Mouse (Mus musculus) hindbrain, embryonic 14.5 days (tissue): ENCODE measurements around the gene Tspan4. TPM values are rescaled to one million over a fixed set of nuclear protein-coding genes. Genes with fewer than 3 reads are reported as not detected.
A peak's percentile ranks its signal among the peaks of the same experiment; 100 is the strongest.

ENCODE experiments used
- ATAC-seq: fragments of 200-750 bp; cut with Nextera tagmentation; 2 replicates; pipeline ENCODE4 v1.8.0; 2017; ENCODE audit warnings: moderate number of reproducible peaks, mild to moderate bottlenecking, moderate TSS enrichment, moderate library complexity; ENCODE audit not compliant: low FRiP score
- DNase-seq: peaks from one replicate; pipeline ENCODE4 v3.0.0-alpha.2; 2015; ENCODE audit warnings: low spot score
- H3K27ac ChIP-seq: fragments of 300-500 bp; sonication (generic); 2 replicates; pipeline ENCODE4 v1.5.1; 2014; ENCODE audit warnings: mild to moderate bottlenecking, moderate library complexity
- H3K27me3 ChIP-seq: fragments of 300-500 bp; sonication (generic); 2 replicates; pipeline ENCODE4 v1.6.1; 2014; ENCODE audit warnings: mild to moderate bottlenecking, low read length, mixed read lengths; ENCODE audit not compliant: control insufficient read depth, insufficient read depth
- H3K36me3 ChIP-seq: fragments of 300-500 bp; sonication (generic); replicated peaks from 2 replicates; pipeline ENCODE4 v1.6.1; 2014; ENCODE audit not compliant: control insufficient read depth, insufficient read depth
- H3K4me1 ChIP-seq: fragments of 300-500 bp; sonication (generic); replicated peaks from 2 replicates; pipeline ENCODE4 v1.6.1; 2014; ENCODE audit warnings: antibody characterized with exemption, low read length, mixed read lengths; ENCODE audit not compliant: control insufficient read depth, insufficient read depth
- H3K4me2 ChIP-seq: fragments of 300-500 bp; sonication (generic); replicated peaks from 2 replicates; pipeline ENCODE4 v1.6.1; 2014; ENCODE audit warnings: mild to moderate bottlenecking, moderate library complexity
- H3K4me3 ChIP-seq: fragments of 300-500 bp; sonication (generic); replicated peaks from 2 replicates; pipeline ENCODE4 v1.5.1; 2014; ENCODE audit warnings: mild to moderate bottlenecking, low read length
- H3K9ac ChIP-seq: fragments of 300-500 bp; sonication (generic); 2 replicates; pipeline ENCODE4 v1.6.1; 2014
- H3K9me3 ChIP-seq: fragments of 300-500 bp; sonication (generic); 2 replicates; pipeline ENCODE4 v1.6.1; 2016; ENCODE audit warnings: low read length; ENCODE audit not compliant: control insufficient read depth
- WGBS: fragments of 180-500 bp; shearing (Covaris S2); extraction: QIAGEN DNeasy Blood & Tissue Kit; methylation state at CpG from one replicate; pipeline ENCODE4 v1.1.7; 2014; 5-methylcytosine and 5-hydroxymethylcytosine counted together
- polyA plus RNA-seq: library from polyadenylated mRNA; unstranded; fragments of >200 nt; fragmentation: Nextera tagmentation; extraction: Ambion mirVana; gene quantifications from 2 replicates; pipeline ENCODE4 v1.2.1, GENCODE M21; 2014

Gene Tspan4
- polyA plus RNA-seq, 1 experiment from 2014 or later = 61.0 TPM

- WGBS = 79% methylated on average over 5 of the region's 5 CpGs
- Histone ChIP-seq H3K9me3 (no peaks in the 10 kb centered on the region), H3K36me3 (no peaks in the 10 kb centered on the region), H3K27ac (no peak overlapping the region), H3K4me1 (peaks cover 32% of the 10 kb centered on the region), H3K4me2 (no peak overlapping the region), H3K27me3 (peaks cover 15% of the 10 kb centered on the region; the same call in 1 of the 2 replicates), H3K4me3 (no peak overlapping the region), H3K9ac (no peak overlapping the region)
- DNase-seq = no peak
- no peak for ATAC-seq
These were observed 3.3 kb downstream of the Tspan4 start for GRCm38 (mm10) chr7:141478270-141478748.

- 10% methylated on average over 10 of the region's 10 CpGs for WGBS
- Histone ChIP-seq H3K27me3 (peaks cover 14% of the 10 kb centered on the region; the same call in 1 of the 2 replicates), H3K9ac (peak overlapping the region; percentile 80), H3K4me2 (peak overlapping the region; percentile 90), H3K9me3 (no peaks in the 10 kb centered on the region), H3K27ac (no peak overlapping the region; the same call in 1 of the 2 replicates), H3K4me3 (peak overlapping the region; percentile 70), H3K4me1 (peaks cover 20% of the 10 kb centered on the region), H3K36me3 (no peaks in the 10 kb centered on the region)
- DNase-seq = peak; percentile 81
- ATAC-seq = peak; percentile 49
These were observed 5.9 kb downstream of the Tspan4 start for GRCm38 (mm10) chr7:141480842-141481497.

GRCm38 (mm10) chr7:141481498-141482401, 6.7 kb downstream of the Tspan4 start:
- no peaks in the 10 kb centered on the region; the same call in 1 of the 2 replicates for H3K36me3 ChIP-seq
- peak; percentile 56 for DNase-seq
- H3K4me2 ChIP-seq = peak overlapping the region; percentile 90

GRCm38 (mm10) chr7:141482531-141483024, 7.5 kb downstream of the Tspan4 start:
- peak overlapping the region; percentile 90 for H3K4me2 ChIP-seq
- ATAC-seq (peak; percentile 3; the same call in 1 of the 2 replicates), DNase-seq (no peak)
- H3K4me1 ChIP-seq = peaks cover 26% of the 10 kb centered on the region
- H3K9ac ChIP-seq = peak overlapping the region; percentile 80
- H3K27ac ChIP-seq = peak overlapping the region; percentile 75; the same call in 1 of the 2 replicates
- 4% methylated on average over 11 of the region's 11 CpGs for WGBS
- H3K9me3 ChIP-seq = no peaks in the 10 kb centered on the region
- peak overlapping the region; percentile 70 for H3K4me3 ChIP-seq
- peaks cover 10% of the 10 kb centered on the region; the same call in 1 of the 2 replicates for H3K27me3 ChIP-seq
- no peaks in the 10 kb centered on the region; the same call in 1 of the 2 replicates for H3K36me3 ChIP-seq

More at GRCm38 (mm10) chr7:141481498-141482401, 6.7 kb downstream of the Tspan4 start:
- peak overlapping the region; percentile 75 for H3K27ac ChIP-seq
- ATAC-seq = peak; percentile 63
- under 1% methylated on average over 78 of the region's 81 CpGs for WGBS
- no peaks in the 10 kb centered on the region for H3K9me3 ChIP-seq
- peak overlapping the region; percentile 70 for H3K4me3 ChIP-seq
- H3K9ac ChIP-seq = peak overlapping the region; percentile 80
- H3K4me1 ChIP-seq = peaks cover 18% of the 10 kb centered on the region
- peaks cover 10% of the 10 kb centered on the region; the same call in 1 of the 2 replicates for H3K27me3 ChIP-seq

- no peak for DNase-seq
- H3K9ac ChIP-seq = no peak overlapping the region; the same call in 1 of the 2 replicates
- no peaks in the 10 kb centered on the region for H3K9me3 ChIP-seq
- peaks cover 26% of the 10 kb centered on the region for H3K4me1 ChIP-seq
- H3K4me2 ChIP-seq = peak overlapping the region; percentile 90
- 80% methylated on average over 6 of the region's 6 CpGs for WGBS
- H3K27ac ChIP-seq = no peak overlapping the region
- ATAC-seq = no peak
- H3K36me3 ChIP-seq = no peaks in the 10 kb centered on the region; the same call in 1 of the 2 replicates
- peak overlapping the region; percentile 70 for H3K4me3 ChIP-seq
- peaks cover 10% of the 10 kb centered on the region; the same call in 1 of the 2 replicates for H3K27me3 ChIP-seq
These were observed 8.1 kb downstream of the Tspan4 start for GRCm38 (mm10) chr7:141483114-141483653.

GRCm38 (mm10) chr7:141484186-141485120, 9.4 kb downstream of the Tspan4 start:
- DNase-seq = no peak
- no peak overlapping the region for H3K9ac ChIP-seq
- H3K4me1 ChIP-seq = peaks cover 26% of the 10 kb centered on the region
- H3K4me3 ChIP-seq = no peak overlapping the region
- H3K27me3 ChIP-seq = peaks cover 10% of the 10 kb centered on the region; the same call in 1 of the 2 replicates
- no peaks in the 10 kb centered on the region; the same call in 1 of the 2 replicates for H3K36me3 ChIP-seq
- no peak for ATAC-seq
- H3K27ac ChIP-seq = no peak overlapping the region
- 68% methylated on average over 5 of the region's 5 CpGs for WGBS
- H3K4me2 ChIP-seq = no peak overlapping the region
- H3K9me3 ChIP-seq = no peaks in the 10 kb centered on the region

GRCm38 (mm10) chr7:141485186-141485585, 10.1 kb downstream of the Tspan4 start:
- DNase-seq (no peak), ATAC-seq (no peak)
- Histone ChIP-seq H3K36me3 (no peaks in the 10 kb centered on the region; the same call in 1 of the 2 replicates), H3K9ac (no peak overlapping the region), H3K9me3 (no peaks in the 10 kb centered on the region), H3K27ac (no peak overlapping the region), H3K4me3 (no peak overlapping the region), H3K4me1 (peaks cover 26% of the 10 kb centered on the region), H3K4me2 (no peak overlapping the region), H3K27me3 (peaks cover 10% of the 10 kb centered on the region; the same call in 1 of the 2 replicates)
- WGBS = 75% methylated on average over 2 of the region's 2 CpGs

GRCm38 (mm10) chr7:141485606-141486005, 10.6 kb downstream of the Tspan4 start:
- Histone ChIP-seq H3K36me3 (no peaks in the 10 kb centered on the region; the same call in 1 of the 2 replicates), H3K9me3 (no peaks in the 10 kb centered on the region), H3K9ac (no peak overlapping the region), H3K4me2 (no peak overlapping the region), H3K27ac (no peak overlapping the region), H3K4me1 (peaks cover 26% of the 10 kb centered on the region), H3K4me3 (no peak overlapping the region), H3K27me3 (peaks cover 10% of the 10 kb centered on the region; the same call in 1 of the 2 replicates)
- WGBS = 84% methylated on average over 2 of the region's 2 CpGs
- ATAC-seq = no peak
- no peak for DNase-seq
